Mouse (Mus musculus): ENCODE measurements around the gene Pkd2l1.

DNA sequence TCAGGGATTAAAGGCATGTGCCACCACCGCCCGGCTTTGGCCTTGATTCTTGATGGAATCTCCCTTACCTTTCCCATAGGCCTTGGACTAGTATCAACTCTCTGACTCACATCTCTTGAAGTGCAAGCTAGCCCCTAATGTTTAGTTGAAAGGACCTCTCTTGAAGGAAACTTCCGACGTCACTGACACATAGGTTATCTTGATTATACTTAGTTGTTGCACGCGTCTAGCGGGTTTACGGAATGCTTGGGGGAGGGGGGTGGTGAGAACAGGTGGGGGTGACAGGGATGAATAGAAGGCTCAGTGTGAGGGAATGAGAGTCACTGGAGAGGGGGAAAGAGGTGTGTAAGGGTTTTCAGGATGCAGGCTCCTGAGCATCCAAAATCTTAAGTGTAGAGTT lies 45.3 kb downstream of the Pkd2l1 start:
- TF ChIP-seq CTCF (IDR thresholded peaks at IDR 0.05; ENCODE audit: low read depth, low read length) (no peak), POLR2A (IDR thresholded peaks at IDR 0.05; ENCODE audit: borderline replicate concordance, low read depth, low read length) (no peak)

Data from bone marrow macrophage, adult 2 months (primary cell).